Mouse (Mus musculus) embryonic fibroblast, embryonic 13.5 days (primary cell): ENCODE measurements around the gene Svs3b. TPM values are rescaled to one million over a fixed set of nuclear protein-coding genes. Genes with fewer than 3 reads are reported as not detected.
"Not testable (repeated sequence)": the region's sequence is repeated elsewhere in the genome, so short reads cannot be mapped to it uniquely, and the experiment has no call there.

Experiments
- H3K27ac ChIP-seq: 2 replicates; pipeline ENCODE4 v1.5.1; 2012; ENCODE audit warnings: low read length, control low read depth, inconsistent platforms; ENCODE audit not compliant: insufficient read depth
- H3K4me1 ChIP-seq: 2 replicates; pipeline ENCODE4 v1.6.1; 2011; ENCODE audit warnings: low read length; ENCODE audit not compliant: control insufficient read depth, insufficient read depth
- H3K4me3 ChIP-seq: 2 replicates; pipeline ENCODE4 v1.5.1; 2011; ENCODE audit warnings: mild to moderate bottlenecking, control low read depth, low read length; ENCODE audit not compliant: insufficient read depth
- CTCF ChIP-seq: IDR thresholded peaks from 2 replicates; pipeline ENCODE4 v1.5.1; 2011; ENCODE audit warnings: mild to moderate bottlenecking, control low read depth, low read length, moderate library complexity, borderline replicate concordance; ENCODE audit not compliant: insufficient read depth
- POLR2A ChIP-seq: IDR thresholded peaks from 2 replicates; pipeline ENCODE4 v1.6.1; 2011; ENCODE audit warnings: low read depth, mild to moderate bottlenecking, control low read depth, low read length, moderate library complexity
- polyA plus RNA-seq: library from polyadenylated mRNA; stranded (reverse); fragments of >200 nt; gene quantifications from 2 replicates; pipeline ENCODE4 v1.2.4, GENCODE M21; 2011; ENCODE audit warnings: low read depth; ENCODE audit not compliant: missing spikeins, insufficient read length

The Svs3b gene
- not detected in 2 replicates for polyA plus RNA-seq

DNA sequence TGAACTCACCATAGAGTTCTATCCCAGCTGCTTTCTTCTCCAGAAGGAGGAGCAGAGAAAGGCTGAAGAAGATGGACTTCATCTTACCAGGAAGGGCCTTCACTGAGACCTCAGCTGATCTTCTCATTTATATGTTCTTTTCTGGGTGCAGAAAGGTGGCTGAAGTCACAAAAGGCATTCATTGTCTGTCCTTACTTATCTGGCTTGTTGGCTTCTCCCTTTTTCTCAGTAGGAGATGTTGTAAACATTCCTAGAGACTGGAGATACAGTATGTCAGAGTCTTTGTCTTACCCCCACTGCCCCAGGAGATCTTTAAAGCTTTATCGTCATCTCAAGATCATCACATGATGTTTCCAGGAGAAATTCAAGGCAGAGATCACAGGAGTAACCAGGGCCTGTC, at the start of gene Svs3b:
Gene Svs3b, minus strand, starts transcription at position 101 of the 400 bp plus-strand sequence.
- not testable (repeated sequence) for H3K27ac ChIP-seq, H3K4me3 ChIP-seq

GRCm38 (mm10) chr2:164288968-164289367, 32.5 kb upstream of the Svs3b start, which contains the start of gene Svs3a:
Svs3a (plus strand) TSS chr2:164289268.
- not testable (repeated sequence) for H3K4me3 ChIP-seq, H3K27ac ChIP-seq

More for the DNA sequence above, at the start of gene Svs3b:
- not testable (repeated sequence) for H3K4me1 ChIP-seq

DNA sequence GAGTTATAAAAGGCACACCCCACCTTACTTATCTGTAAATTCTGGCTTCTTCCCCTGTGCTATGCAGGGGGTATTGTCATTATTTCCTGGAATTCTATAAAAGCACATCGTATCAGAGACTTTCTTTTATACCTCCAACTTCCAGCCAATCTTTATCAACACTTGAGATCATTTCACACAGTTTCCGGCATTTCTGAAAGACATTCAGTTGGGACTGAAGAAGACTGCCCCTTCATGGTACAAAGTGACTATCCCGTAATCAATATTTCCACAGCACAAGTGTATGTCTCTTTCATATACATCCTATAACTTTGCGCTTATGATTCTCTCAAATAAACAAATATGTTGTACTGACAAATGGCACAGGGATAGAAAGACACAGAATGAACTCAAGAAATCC, 21.9 kb upstream of the Svs3b start, which contains the start of gene Svs4:
Gene Svs4, minus strand, starts transcription at position 101 of the 400 bp plus-strand sequence.
- H3K4me3 ChIP-seq, result no peak within 1 kb of the TSS

More at GRCm38 (mm10) chr2:164288968-164289367, 32.5 kb upstream of the Svs3b start, which contains the start of gene Svs3a:
- H3K4me1 ChIP-seq, result not testable (repeated sequence)

DNA sequence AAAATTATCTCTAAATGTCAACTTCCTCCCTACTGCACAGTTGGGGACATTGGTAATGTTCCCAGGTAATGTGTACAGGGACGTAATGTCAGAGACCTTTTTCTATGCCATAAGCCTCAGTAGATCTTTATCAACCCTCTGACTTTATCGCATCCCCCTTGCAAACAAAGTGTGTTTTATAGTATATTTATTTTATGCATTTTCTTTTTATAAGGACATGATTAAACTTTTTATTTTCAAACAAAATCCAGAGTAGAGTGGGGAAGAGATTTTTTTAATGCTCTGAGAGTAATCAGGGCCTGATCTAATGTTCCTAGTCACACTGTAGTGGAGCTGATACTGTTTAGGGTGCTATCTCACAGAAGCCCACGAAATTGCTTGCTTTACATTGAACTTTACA, 18.1 kb downstream of the Svs3b start, which contains the start of gene Svs2:
Gene Svs2, minus strand, starts transcription at position 101 of the 400 bp plus-strand sequence.
- TF ChIP-seq POLR2A, result no peak
- no peak for TF ChIP-seq CTCF

More for the DNA sequence above, 21.9 kb upstream of the Svs3b start, which contains the start of gene Svs4:
- no peaks in the 10 kb centered on the region for H3K4me1 ChIP-seq
- TF ChIP-seq CTCF, result no peak
- no peak for TF ChIP-seq POLR2A
- H3K27ac ChIP-seq, result no peak within 1 kb of the TSS

GRCm38 (mm10) chr2:164232671-164233070, 23.8 kb downstream of the Svs3b start:
- no peak overlapping the region for H3K4me3 ChIP-seq
- no peaks in the 10 kb centered on the region for H3K4me1 ChIP-seq
- no peak overlapping the region for H3K27ac ChIP-seq
- TF ChIP-seq POLR2A (no peak), CTCF (no peak)

More for the DNA sequence above, 18.1 kb downstream of the Svs3b start, which contains the start of gene Svs2:
- no peaks in the 10 kb centered on the region for H3K4me1 ChIP-seq
- H3K27ac ChIP-seq, result no peak within 1 kb of the TSS
- no peak within 1 kb of the TSS for H3K4me3 ChIP-seq

GRCm38 (mm10) chr2:164228361-164229070, 27.9 kb downstream of the Svs3b start:
- no peak for TF ChIP-seq CTCF
- TF ChIP-seq POLR2A, result no peak
- H3K4me1 ChIP-seq, result no peaks in the 10 kb centered on the region
- H3K27ac ChIP-seq, result no peak overlapping the region
- no peak overlapping the region for H3K4me3 ChIP-seq

DNA sequence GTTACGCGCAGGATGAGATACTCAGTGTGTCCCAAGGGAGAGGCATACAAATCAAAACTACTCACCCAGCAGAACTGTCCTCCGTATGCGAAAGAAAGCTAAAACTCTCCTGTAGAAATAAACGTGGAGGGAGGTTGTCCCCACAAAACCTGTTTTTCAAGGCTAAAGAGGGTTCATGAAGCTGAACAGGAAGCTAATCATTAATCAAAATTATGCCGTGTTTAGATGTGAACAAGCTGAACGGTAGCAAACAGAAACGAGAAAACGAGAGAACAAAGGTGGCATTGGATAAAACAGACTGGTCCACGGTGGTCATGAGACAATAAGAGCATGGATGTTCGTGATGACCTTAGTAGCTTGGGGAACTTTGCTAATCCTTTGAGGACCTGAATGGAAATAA, 34.9 kb downstream of the Svs3b start, which contains the start of gene Wfdc15b:
Gene Wfdc15b, minus strand, starts transcription at position 139 of the 400 bp plus-strand sequence.
- Histone ChIP-seq H3K4me1 (no peaks in the 10 kb centered on the region), H3K27ac (no peak within 1 kb of the TSS)

GRCm38 (mm10) chr2:164219295-164219694, 37.1 kb downstream of the Svs3b start:
- Histone ChIP-seq H3K4me1 (no peaks in the 10 kb centered on the region), H3K4me3 (no peak overlapping the region)
- no peak for TF ChIP-seq POLR2A
- TF ChIP-seq CTCF, result no peak

More for the DNA sequence above, 34.9 kb downstream of the Svs3b start, which contains the start of gene Wfdc15b:
- H3K4me3 ChIP-seq, result no peak within 1 kb of the TSS
- TF ChIP-seq CTCF (no peak), POLR2A (no peak)

DNA sequence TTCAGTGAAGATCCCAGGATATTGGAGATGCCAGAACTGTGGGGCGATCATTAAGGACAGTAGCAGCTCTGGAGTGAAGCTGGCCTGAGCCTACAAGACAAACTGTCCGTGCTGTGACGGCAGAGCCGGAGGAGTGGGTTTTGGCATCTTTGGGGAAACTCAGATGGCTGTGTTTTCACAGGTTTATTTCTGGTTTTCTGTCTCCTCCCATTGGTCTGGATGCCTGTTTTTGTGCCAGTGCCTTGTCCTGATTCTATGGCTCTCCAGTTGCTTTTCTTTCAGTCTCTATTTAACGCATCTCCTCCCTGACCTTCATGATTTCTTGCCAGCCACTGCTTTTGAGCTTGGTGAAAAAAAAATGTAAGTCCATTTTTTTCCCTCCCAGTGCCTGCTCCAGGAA, 43.7 kb downstream of the Svs3b start:
- H3K4me3 ChIP-seq, result no peak overlapping the region
- no peak overlapping the region for H3K27ac ChIP-seq
- no peaks in the 10 kb centered on the region for H3K4me1 ChIP-seq
- no peak for TF ChIP-seq CTCF
- TF ChIP-seq POLR2A, result no peak

More at GRCm38 (mm10) chr2:164219295-164219694, 37.1 kb downstream of the Svs3b start:
- no peak overlapping the region for H3K27ac ChIP-seq

DNA sequence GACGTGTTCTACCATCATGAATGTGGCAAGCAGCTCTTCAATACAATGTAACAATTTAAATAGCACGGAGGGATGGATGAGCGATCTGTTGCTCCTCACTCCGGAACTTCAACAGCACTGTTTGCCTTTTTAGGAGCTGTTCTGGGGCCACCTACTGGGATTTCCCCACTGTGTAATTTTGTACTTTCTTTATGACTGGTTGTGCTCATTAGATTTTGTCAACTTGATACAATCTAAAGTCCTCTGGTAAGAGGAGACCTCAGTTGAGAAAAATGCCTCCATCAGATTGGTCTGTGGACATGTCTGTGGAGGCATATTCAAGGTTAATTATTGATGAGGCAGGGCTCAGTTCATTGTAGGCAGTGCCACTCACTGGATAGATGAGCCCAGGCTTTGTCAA, 45.5 kb downstream of the Svs3b start:
- TF ChIP-seq POLR2A (no peak), CTCF (no peak)
- H3K27ac ChIP-seq, result no peak overlapping the region
- H3K4me1 ChIP-seq, result no peaks in the 10 kb centered on the region
- H3K4me3 ChIP-seq, result no peak overlapping the region
